Mouse (Mus musculus) liver, embryonic 14.5 days (tissue): ENCODE results near the gene Upb1. TPM values are rescaled to one million over a fixed set of nuclear protein-coding genes. Genes with fewer than 3 reads are reported as not detected.

ENCODE experiments used
- ATAC-seq: fragments of 200-750 bp; cut with Nextera tagmentation; 2 replicates; pipeline ENCODE4 v1.8.0; 2017; ENCODE audit warnings: moderate number of reproducible peaks, mild to moderate bottlenecking, moderate library complexity; ENCODE audit not compliant: insufficient read depth
- DNase-seq, 3 experiments: peaks; one replicate each; pipeline ENCODE4 v3.0.0-alpha.2; 2012 to 2013; ENCODE audit warnings: low read depth in 3 of 3, low spot score in 3 of 3
- H3K27ac ChIP-seq: fragments of 300-500 bp; sonication (generic); 2 replicates; pipeline ENCODE4 v1.5.1; 2014; ENCODE audit warnings: moderate library complexity, mild to moderate bottlenecking, control low read depth, inconsistent platforms
- H3K27me3 ChIP-seq: fragments of 300-500 bp; sonication (generic); 2 replicates; pipeline ENCODE4 v1.6.1; 2014; ENCODE audit warnings: mild to moderate bottlenecking, low read length, moderate library complexity; ENCODE audit not compliant: control insufficient read depth, insufficient read depth
- H3K36me3 ChIP-seq: fragments of 300-500 bp; sonication (generic); replicated peaks from 2 replicates; pipeline ENCODE4 v1.6.1; 2014; ENCODE audit warnings: low read depth; ENCODE audit not compliant: control insufficient read depth, insufficient read depth
- H3K4me1 ChIP-seq, 2 experiments: fragments of 200-500 bp in 1 of 2; fragments of 300-500 bp in 1 of 2; sonication (generic) in 1 of 2; replicated peaks; 2 replicates each; pipeline ENCODE4 v1.6.1; 2012 to 2014; ENCODE audit warnings: antibody characterized with exemption in 1 of 2, inconsistent platforms in 1 of 2, low read length in 1 of 2; ENCODE audit not compliant: control insufficient read depth in 2 of 2, insufficient read depth in 2 of 2
- H3K4me2 ChIP-seq: fragments of 300-500 bp; sonication (generic); 2 replicates; pipeline ENCODE4 v1.6.1; 2014; ENCODE audit warnings: low read depth, mild to moderate bottlenecking, control low read depth, moderate library complexity
- H3K4me3 ChIP-seq, 2 experiments: fragments of 200-500 bp in 1 of 2; fragments of 300-500 bp in 1 of 2; sonication (generic) in 1 of 2; 2 replicates each; pipeline ENCODE4 v1.5.1; 2012 to 2014; ENCODE audit warnings: low read depth in 2 of 2, low read length in 2 of 2, mild to moderate bottlenecking in 2 of 2, control low read depth in 1 of 2, inconsistent platforms in 1 of 2, moderate library complexity in 1 of 2; ENCODE audit not compliant: insufficient read depth in 1 of 2
- H3K9ac ChIP-seq: fragments of 300-500 bp; sonication (generic); replicated peaks from 2 replicates; pipeline ENCODE4 v1.6.1; 2014; ENCODE audit warnings: mild to moderate bottlenecking, control low read depth, moderate library complexity
- H3K9me3 ChIP-seq: fragments of 300-500 bp; sonication (generic); 2 replicates; pipeline ENCODE4 v1.6.1; 2016; ENCODE audit warnings: low read length, mixed read lengths; ENCODE audit not compliant: control insufficient read depth
- CTCF ChIP-seq: IDR thresholded peaks from 2 replicates; pipeline ENCODE4 v1.5.1; 2016; ENCODE audit warnings: antibody characterized with exemption, low read depth, control low read depth
- EP300 ChIP-seq: IDR thresholded peaks from 2 replicates; pipeline ENCODE4 v1.6.1; 2016; ENCODE audit warnings: antibody characterized with exemption, low read depth
- WGBS: fragments of 180-500 bp; shearing (Covaris S2); extraction: QIAGEN DNeasy Blood & Tissue Kit; methylation state at CpG from one replicate; pipeline ENCODE4 v1.1.7; 2014; ENCODE audit not compliant: insufficient replicate concordance; 5-methylcytosine and 5-hydroxymethylcytosine counted together
- polyA plus RNA-seq, 2 experiments: library from polyadenylated mRNA; depleted of rRNA in 1 of 2; stranded (reverse) in 1 of 2; unstranded in 1 of 2; fragments of >200 nt; fragmentation: Nextera tagmentation in 1 of 2; extraction: Ambion mirVana in 1 of 2; gene quantifications; 2 replicates each; pipeline versions ENCODE4 v1.2.1 to v1.2.3; 2012 to 2014

The Upb1 gene
- polyA plus RNA-seq, 2 experiments, result 8.8 to 20.1 TPM

DNA sequence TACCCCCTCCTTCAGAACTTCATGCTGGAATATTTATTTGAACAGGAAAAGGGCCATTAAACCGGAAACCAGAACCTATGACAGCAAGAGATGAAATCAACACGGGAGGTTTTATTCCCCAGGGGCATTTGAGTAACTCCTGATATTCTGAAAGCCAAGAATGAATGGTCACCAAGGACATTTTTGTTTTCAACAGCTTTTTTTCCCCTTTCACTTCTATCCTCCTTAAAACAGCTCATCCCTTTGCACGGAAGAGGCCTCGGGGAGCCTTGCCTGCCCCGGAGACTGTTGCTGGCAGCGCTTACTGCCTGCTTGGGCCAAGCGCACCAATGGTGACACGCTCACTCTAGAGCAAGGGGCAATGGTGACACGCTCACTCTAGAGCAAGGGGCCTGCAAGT is 76.1 kb downstream of the Upb1 start:
- 59% methylated on average over 9 of the region's 9 CpGs for whole genome bisulfite sequencing
- Histone ChIP-seq H3K27me3 (no peaks in the 10 kb centered on the region), H3K9me3 (no peaks in the 10 kb centered on the region), H3K9ac (no peak overlapping the region), H3K27ac (no peak overlapping the region), H3K4me1 (peaks cover 0 to 3% of the 10 kb centered on the region in 2 experiments; a peak in 2 of 4 replicates), H3K36me3 (no peaks in the 10 kb centered on the region), H3K4me2 (no peak overlapping the region), H3K4me3 (no peak overlapping the region)
- no peak for TF ChIP-seq CTCF
- DNase-seq (no peak), ATAC-seq (no peak)

DNA sequence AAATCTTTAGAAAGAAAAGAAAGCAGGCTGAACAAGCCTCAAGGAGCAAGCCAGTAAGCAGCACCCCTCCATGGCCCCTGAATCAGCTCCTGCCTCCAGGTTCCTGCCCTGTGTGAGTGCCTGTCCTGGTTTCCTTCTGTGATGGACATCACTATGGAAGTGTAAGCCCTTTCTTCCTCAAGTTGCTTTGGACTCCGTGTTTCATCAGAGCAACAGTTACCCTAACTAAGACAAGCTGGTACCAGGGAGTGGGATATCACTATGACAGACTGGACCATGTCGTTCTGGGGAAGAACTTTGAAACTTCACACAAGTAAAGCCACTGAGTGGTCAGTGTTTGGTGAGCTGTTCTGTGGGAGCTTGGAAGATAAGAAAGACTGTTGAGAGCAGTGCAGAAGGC is 79.0 kb downstream of the Upb1 start:
- peaks cover 0 to under 1% of the 10 kb centered on the region in 2 experiments; a peak in 2 of 4 replicates for H3K4me1 ChIP-seq
- H3K27ac ChIP-seq, result no peak overlapping the region
- H3K36me3 ChIP-seq, result no peaks in the 10 kb centered on the region
- H3K9ac ChIP-seq, result no peak overlapping the region
- 60% methylated on average over 2 of the region's 2 CpGs for WGBS
- ATAC-seq (no peak), DNase-seq (no peak)
- H3K27me3 ChIP-seq, result no peaks in the 10 kb centered on the region
- H3K4me3 ChIP-seq, result no peak overlapping the region
- H3K4me2 ChIP-seq, result no peak overlapping the region
- TF ChIP-seq EP300 (no peak), CTCF (no peak)
- no peaks in the 10 kb centered on the region for H3K9me3 ChIP-seq

DNA sequence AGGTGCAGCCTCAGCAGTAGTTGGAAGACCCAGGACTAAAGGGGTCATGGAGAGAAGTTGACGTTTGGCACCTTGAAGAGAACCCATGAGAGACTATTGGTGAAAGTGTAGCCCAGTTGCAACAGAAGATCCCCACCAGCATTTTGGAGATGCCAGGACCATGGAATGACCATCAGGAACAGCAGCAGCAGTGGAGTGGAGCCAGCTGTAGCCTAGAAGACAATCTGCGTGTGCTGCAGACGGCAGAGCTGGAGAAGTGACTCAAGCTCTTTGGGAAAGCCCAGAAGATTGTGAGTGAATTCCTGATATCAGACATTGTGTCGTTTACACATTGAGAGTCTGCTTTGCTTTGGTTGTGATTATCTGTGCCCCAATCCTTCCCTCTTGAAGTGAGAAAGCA is 80.8 kb downstream of the Upb1 start:
- H3K27ac ChIP-seq, result no peak overlapping the region
- no peak overlapping the region for H3K9ac ChIP-seq
- H3K36me3 ChIP-seq, result no peaks in the 10 kb centered on the region
- no peak for DNase-seq
- H3K9me3 ChIP-seq, result no peaks in the 10 kb centered on the region
- no peak overlapping the region for H3K4me3 ChIP-seq
- no peak for TF ChIP-seq EP300
- no peak for TF ChIP-seq CTCF
- ATAC-seq, result no peak
- no peaks in the 10 kb centered on the region for H3K27me3 ChIP-seq
- no peak overlapping the region for H3K4me2 ChIP-seq
- H3K4me1 ChIP-seq, result no peaks in the 10 kb centered on the region
- 70% methylated on average over 4 of the region's 4 CpGs for WGBS

DNA sequence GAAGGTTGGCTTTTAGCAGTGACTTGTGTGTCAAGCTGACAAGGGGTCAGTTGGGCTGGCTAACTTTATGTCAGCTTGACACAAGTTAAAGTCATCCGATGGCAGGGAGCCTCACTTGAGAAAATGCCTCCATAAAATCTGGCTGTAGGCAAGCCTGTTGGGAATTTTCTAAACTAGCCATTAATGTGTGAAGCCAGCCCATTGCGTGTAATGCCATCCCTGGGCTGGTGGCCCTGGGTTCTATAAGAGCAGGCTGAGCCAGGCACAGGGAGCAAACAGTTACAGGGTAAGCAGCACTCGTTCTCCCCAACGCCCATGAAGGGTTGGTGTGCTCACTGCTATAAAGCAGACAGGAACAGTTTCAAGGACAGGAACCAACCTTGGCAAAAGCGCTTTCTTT is 81.4 kb downstream of the Upb1 start:
- Histone ChIP-seq H3K9ac (no peak overlapping the region), H3K27me3 (no peaks in the 10 kb centered on the region), H3K27ac (no peak overlapping the region), H3K4me3 (no peak overlapping the region), H3K4me1 (no peaks in the 10 kb centered on the region), H3K9me3 (no peaks in the 10 kb centered on the region), H3K4me2 (no peak overlapping the region), H3K36me3 (no peaks in the 10 kb centered on the region)
- ATAC-seq, result no peak
- TF ChIP-seq EP300, result no peak
- WGBS, result 66% methylated on average over 5 of the region's 5 CpGs
- DNase-seq, result no peak

DNA sequence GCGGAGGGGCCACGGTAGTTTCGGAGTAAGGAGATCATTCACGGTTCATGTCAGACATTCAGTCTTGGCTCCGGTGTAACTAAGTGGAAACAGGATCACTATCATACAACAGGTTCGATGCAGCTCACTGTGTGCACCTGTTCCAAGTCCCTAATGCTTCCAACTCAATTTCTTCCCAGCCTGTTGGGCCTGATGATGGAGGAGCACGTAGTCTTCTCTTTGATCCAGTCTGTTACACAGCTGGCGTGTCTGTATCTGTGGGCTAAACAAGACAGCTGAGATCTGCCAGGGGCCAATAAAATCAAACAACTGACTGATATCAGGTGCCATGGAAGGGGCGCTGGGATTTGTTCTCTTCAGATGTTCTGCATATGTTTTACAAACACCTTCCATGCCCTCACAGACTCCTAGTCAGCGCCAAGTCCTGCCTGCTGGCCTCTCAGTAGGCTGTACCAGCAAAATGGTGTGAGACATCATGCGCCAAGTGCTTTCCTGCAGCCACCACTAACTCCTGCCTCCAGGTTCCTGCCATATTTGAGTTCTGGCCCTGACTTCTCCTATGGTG is 82.1 kb downstream of the Upb1 start:
- TF ChIP-seq CTCF, result no peak
- DNase-seq, result no peak
- WGBS, result 77% methylated on average over 11 of the region's 11 CpGs
- Histone ChIP-seq H3K27me3 (no peaks in the 10 kb centered on the region), H3K9me3 (no peaks in the 10 kb centered on the region), H3K4me2 (no peak overlapping the region), H3K36me3 (no peaks in the 10 kb centered on the region), H3K4me1 (no peaks in the 10 kb centered on the region), H3K27ac (no peak overlapping the region), H3K9ac (no peak overlapping the region), H3K4me3 (no peak overlapping the region)
- no peak for ATAC-seq
